Mouse (Mus musculus) thymus, adult 2 months (tissue): ENCODE data around the gene Lrrc4.

Source experiments
- CTCF ChIP-seq: fragments of 200-500 bp; IDR thresholded peaks from 2 replicates; pipeline ENCODE4 v1.5.1; 2012; ENCODE audit warnings: mild to moderate bottlenecking, control low read depth, low read length, moderate library complexity, borderline replicate concordance; ENCODE audit not compliant: control insufficient read depth, poor library complexity, insufficient read depth; ENCODE audit errors: extremely low read depth
- POLR2A ChIP-seq: fragments of 200-500 bp; IDR thresholded peaks from 2 replicates; pipeline ENCODE4 v1.6.1; 2012; ENCODE audit warnings: mild to moderate bottlenecking, low read length, control low read depth, moderate library complexity; ENCODE audit not compliant: control insufficient read depth, poor library complexity, insufficient read depth; ENCODE audit errors: extremely low read depth

DNA sequence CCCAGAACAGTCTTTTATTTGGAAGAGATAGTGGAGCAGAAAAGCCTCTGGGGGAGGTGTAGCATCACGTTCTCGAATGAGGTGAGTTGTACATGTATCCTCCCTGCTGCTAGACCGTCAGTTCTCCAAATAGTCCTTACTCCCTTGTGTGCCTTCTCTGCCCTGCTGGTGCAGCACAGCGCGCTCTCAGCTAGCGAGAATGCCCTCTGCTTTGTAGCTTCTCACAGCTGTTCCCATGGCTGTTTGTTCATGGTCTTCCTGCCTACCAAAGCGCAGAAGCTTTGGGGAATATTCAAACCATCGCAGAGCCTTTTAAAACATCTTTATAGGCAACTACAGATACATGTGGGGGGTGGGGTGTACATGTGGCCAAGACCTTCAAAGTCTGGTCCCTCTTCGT, 17.3 kb upstream of the Lrrc4 start:
- TF ChIP-seq POLR2A (no peak), CTCF (no peak)
